Mouse (Mus musculus) heart, adult 8-10 months (tissue): ENCODE data around the gene Vps13c. TPM values are rescaled to one million over a fixed set of nuclear protein-coding genes. Genes with fewer than 3 reads are reported as not detected.

Experiments
- DNase-seq: peaks from one replicate; pipeline ENCODE4 v3.0.0; 2022; ENCODE audit warnings: low spot score
- total RNA-seq, 4 experiments: library from RNA; stranded (reverse); gene quantifications; 2 replicates each; pipeline ENCODE4 v1.2.4; 2022

Gene Vps13c
- 10 to 100 TPM; 48.5 to 54.4 (median 52.0) TPM for total RNA-seq

DNA sequence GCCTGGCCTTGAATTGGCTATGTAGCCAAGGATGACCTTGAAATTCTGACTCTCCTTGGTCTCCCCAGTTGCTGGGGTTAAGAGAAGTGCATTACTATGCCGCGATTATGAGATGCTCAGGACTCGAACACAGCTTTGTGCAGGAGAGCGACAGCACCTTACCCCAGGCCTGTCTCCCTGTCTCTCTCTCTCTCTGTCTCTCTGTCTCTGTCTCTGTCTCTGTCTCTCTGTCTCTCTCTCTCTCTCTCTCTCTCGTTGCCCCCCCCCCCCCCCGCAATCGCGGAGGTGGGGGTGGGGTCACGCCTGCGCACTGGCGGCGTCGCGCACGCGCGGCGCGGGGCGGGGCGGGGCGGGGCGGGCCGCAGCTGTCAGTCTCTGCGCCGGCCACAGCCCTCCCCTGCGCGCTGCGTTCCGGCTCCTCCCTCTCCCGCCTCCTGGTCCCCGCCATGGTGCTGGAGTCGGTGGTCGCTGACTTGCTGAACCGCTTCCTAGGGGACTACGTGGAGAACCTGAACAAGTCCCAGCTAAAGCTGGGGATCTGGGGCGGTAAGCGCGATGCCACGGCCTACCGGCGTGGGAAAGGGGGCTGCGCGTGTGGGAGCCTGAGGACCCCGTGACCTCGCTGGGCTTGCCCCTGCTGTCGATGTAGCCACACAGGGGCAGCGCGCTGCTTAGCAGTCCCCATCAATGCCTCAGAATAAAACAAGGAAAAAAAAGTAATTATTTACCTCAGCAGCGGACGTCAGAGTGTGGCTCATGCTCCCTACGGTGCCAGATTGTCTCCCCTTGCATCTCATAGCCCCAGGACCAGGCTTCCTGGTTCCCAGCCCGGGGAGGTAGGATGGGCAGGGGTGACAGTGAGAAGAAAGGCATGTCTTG, at the start of gene Vps13c:
Vps13c (plus strand) TSS at position 416 of the 879 bp plus-strand sequence.
- peak; percentile 74 for DNase-seq

DNA sequence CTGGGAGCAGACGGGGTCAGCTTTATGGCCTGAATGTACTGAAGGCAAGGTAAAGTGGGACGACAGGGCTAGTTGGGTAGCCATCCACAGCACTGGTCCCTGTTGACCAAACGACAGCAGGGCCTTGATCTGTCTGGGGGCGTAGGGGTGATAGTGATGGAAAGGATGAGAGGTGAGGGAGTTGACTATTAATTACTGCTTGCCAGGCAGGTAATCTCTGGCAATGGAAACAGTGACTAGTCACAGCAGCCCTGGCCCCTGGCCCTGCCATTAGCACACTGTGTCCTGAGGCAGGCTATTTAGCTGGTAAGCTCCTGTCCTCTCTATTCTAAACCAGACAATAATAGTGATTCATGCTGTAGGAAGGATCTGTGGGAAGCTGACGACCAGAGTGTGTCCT, 47.8 kb upstream of the Vps13c start:
- no peak for DNase-seq

DNA sequence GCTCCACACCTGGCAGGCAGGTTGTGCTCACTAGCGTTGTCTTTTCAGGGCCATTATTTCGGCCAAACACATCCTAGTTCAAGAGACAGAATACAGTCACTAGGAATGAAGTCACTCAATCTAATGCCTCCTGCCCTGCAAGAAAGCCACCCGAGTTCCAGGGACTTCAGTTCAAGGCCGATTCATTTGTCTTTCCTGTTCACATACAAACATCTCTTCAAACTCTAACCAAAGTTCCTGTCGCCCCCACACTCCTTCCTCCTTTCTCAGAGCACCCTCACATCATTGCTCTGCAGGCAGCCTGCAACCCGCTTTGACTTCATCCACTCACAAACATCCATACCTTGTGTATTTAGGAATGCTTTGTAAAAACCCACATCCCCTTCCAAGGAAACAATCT, 46.7 kb upstream of the Vps13c start:
- DNase-seq = no peak

DNA sequence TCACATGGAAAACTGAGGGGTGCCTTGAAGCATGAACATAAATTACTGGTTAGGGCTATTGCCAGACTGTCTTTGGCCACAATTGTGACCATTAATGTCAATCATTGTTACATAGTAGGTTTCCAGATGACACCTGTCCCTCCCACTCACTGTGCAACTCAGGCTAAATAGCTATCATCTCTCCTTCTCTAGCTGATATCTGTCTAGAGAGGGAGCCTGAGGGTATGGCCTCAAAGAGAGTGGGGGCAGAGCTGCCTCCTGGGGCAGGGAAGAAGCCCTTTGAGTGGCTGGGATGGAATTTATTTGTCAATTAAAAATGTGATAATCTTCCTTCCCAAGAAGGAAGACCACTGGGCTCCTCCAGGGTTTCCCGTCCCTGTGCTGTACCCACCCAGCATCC, 46.0 kb upstream of the Vps13c start:
- DNase-seq = no peak

DNA sequence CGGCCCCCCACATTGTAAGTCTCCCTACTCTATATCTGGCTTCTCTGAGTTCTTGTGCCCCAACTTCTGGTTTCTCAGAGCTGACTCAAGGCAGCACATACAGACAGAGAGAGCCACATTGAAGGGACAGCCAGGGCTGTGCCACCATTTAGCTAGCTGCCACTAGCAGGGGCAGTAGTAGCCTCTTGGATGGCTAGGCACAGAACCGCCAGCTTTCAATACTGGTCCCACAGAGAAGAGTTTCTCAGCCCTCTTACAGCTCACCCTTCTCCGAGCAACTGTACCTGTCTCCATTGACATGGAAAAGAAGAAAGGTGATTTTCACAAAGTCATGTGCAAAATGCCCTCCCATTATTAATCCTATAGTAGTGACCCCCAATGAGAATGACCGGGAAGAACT, 45.5 kb upstream of the Vps13c start:
- no peak for DNase-seq

DNA sequence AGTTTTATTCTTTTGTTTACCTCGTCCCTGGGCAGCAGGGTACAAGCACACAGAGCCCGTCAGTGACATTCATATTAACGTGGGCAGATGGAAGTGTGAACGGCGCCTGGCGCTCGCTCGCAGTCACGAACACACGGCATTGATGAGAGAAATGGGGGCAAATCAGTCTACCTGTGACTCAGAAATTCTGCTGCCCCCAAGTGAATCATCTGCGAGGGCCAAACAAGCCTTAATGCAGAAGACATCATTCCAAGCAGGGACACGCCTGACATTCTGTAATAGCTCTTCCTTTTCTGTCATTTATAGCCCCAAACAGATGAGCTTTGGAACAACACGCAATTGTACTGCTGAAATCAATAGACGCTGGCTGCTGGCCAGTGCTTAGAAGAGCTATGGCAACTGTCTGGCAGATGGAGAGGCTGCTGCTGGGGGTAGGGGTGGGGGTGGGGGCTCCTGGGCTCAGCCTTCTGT, 45.0 kb upstream of the Vps13c start:
- DNase-seq = no peak

DNA sequence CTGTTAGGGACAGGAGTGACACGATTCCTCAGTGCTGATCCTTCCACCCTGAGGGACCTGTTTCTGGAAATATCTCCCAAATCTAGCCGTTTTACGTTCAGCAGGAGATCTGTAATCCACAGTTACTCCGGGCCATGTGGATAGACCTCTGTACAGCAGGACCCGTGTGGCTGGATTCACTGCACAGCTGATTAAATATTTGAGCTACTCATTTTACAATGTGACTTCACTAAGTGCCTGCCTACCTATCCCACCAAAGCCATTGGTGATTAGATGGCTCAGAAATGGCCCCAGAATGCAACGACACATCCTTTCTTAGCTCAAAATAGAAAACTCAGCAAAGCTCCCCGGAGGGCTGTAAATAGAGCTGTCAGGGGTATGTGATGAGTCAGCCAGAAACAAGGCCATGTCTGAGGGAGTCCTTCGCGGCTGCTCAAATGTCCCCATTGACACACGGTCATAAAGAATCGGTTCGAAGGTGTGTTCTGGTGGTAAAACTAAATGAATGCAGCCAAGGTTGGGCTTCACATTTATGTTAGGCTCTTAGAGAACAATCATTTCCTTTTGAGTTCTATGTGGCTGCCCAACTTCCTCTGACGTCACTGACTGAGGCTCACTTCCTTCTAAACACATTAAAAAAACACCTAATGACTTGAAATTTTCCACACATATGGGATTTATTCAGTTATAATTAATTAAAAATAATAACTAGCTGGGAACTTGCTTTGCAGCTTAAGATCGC, 40.9 kb upstream of the Vps13c start:
- no peak for DNase-seq

DNA sequence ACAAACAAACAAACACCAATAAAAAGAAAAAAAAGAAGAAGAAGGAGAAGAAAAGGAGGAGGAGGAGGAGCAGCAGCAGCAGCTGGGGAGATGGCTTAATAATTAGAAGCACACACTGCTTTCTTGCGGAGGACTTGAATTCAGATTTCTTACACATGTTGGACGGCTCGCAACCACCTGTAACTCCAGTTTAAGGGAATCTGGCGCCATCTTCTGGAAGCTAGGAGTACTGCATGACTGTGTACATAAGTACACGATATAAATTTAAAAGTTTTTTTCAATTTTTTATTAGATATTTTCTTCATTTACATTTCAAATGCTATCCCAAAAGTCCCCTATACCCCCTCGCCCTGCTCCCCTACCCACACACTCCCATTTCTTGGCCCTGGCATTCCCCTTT, 38.0 kb upstream of the Vps13c start:
- peak; percentile 26 for DNase-seq

DNA sequence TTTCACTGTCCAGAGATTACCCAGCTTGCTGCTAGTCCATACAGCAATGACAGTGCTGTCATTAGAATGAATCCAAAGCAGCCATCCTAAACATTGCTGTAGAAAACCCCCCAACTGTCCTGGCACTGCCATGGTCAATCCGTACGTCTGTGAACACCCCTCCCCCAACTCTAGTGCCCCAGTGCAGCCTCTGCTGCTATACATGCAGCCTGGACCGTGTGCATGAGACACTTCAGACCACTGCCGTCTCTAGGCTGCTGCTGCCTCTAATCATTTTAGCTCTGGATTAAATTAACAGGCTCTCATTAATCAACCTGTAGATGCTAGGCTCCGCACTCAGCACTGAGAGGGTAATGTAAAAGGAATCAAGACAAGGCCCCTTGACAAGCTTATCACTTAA, 33.2 kb upstream of the Vps13c start:
- DNase-seq = no peak

DNA sequence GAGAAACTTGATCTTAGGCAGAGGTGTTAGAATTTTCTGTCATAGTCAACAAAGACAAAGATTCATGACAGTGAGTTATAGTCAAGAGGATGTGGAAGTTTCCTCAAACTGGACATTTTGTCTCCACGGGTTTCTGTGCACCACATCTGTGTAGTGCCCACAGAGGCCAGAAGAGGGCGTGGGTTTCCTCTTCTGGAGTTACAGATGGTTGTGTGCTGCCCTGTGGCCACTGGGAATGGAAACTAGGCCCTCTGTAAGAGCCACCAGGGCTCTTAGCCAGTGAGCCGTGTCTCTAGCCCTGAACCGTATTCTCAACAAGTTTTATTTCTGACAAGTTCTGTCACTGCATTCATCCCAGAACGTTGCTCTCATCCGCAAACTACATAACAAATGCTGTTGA, 29.7 kb upstream of the Vps13c start:
- DNase-seq = no peak

DNA sequence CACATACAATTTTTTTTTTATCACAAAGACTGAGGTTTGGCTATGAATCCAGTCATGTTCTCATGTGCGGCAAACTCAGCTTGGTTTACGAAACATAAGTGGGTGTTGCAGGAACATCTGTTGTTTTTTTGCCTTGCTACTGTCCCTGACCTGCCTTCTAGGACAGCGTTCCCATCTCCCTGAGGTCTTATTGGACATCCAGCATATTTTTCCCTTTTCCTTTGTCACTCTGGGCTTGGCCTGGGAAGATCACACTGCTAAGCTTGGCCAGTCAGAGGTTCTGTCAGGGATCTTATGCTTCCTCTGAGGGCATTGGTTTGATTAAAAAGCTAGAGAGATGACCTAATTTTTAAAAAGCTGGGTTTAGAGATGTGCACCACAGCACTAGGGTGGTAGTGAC, 29.1 kb upstream of the Vps13c start:
- no peak for DNase-seq

DNA sequence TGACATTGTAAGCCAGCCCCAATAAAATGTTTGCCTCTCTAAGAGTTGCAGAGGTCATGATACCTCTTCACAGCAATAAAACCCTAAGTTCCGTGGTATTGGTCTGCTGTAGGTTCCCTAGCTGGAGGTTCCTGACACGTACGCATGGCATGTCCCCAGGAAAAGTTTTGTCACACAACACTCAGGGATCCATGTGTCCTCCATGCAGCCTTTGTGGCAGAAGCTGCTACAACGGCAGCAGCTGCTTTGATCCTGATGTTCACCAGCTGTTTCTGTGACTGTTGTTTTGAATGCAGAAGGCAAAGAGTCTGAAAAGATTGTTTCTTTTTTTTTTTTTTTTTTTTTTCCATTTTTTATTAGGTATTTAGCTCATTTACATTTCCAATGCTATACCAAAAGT, 27.0 kb upstream of the Vps13c start:
- DNase-seq = no peak

DNA sequence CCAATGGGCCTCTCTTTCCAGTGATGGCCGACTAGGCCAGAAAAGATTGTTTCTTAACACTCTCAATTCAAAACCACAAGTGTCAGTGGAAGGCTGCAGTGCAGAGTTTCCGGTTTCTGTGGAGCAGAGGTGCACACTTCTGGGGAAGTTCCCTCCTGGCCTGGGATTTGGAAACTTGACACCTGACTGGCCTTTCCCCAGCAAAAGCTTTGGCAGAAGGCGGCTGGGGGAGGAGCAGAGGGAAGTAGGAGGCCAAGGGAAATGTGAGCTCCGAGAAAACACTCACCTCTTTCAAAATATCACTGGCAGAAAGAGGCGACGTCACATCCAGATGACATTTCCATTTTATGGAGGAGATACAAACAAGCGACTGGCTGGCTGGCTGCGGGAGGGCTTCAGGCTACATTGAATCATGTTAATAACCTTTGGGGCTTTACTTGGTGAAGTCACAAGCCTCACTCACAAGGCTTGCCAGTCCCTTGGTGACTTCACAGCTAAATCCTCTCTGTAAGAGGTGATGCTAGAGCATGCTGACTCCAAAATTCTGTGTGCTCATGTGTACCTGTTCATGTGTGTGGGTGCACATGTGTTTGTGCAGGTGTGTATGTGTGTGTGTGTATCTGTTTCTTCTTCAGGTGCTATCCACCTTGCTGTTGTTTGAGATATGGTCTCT, 26.4 kb upstream of the Vps13c start:
- DNase-seq = peak; percentile 84

DNA sequence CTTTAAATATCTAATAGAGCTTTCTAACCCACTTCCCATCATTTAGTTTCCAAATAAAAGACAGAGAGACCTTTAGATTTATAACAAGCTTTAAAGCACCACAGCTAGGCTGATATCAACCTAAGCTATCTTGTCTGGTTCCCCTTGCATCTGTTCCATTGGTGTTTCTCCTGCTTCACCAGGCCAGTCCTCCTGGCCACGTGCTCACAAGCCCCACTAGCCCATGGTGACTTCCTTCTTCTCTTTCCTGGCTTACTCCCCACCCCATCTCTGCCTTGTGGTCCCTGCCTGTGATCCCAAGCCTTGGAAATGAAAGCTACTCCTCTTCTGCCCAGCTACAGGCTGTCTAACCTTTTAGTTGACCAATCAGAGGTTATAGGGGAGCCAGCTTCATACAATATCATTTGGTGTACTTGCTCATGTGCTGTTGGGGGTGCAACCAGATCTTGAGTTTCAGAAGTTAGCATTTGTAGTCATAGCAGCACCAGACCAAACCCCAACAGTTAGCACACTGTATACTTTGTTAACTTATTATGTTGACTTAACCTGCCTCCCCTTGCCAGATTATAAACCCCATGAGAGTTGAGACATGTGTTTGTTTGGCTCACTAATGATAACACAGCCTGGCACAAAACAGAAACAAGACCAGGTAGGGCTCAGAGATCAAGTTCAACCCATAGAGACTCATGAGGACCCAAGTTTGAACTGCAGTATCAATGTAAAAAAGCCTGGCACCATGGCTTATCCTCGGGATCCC, 23.8 kb upstream of the Vps13c start:
- no peak for DNase-seq

DNA sequence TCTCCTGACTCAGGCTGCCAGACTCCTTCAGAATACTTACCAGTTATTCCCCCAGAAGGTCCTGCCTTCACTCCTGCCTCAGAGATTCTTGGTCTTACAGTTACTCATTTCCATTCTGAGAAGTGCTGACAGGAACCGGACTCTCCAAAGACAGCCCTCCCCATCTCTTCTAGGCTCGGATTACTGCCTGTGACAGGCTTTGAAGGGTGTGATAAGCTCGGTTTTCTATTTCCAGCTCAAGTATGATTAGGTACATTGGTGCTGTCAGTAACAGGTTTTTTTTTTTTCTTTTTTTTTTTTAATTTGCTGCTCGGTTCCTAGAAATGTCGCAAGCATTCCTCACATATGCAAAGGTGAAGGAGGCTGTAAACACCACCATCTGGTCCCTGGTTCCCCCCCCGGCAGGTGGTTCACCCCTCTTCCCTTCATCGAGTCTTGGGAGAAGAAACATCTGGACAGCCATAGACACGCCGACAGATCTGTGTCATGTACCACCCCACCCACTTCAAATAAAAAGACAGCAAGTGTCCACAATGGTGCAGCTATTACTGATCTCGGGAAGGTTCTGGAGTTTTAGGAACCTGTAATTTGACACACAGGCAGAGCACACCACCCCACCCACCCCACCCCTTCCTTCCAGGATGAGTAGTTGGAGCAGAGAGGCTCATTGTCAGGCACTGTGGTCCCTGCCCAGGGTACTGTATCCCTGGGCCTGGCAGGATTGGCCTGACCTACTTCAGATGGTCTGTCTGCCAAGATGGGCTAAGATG, 22.1 kb upstream of the Vps13c start:
- no peak for DNase-seq

DNA sequence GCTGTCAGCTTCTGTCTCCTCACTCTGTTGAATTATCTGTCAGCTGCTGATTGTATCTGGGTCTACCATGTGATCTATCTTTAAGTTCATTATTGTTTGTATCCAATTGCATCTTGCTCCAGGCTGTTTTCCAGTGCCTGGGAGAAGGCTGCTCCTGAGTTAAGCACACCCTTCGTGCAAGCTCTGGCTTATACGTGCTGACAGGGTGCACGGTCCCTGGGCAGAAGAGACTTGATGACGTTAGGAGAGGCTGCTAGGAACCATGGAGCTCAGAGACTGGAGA, 21.6 kb upstream of the Vps13c start:
- no peak for DNase-seq

DNA sequence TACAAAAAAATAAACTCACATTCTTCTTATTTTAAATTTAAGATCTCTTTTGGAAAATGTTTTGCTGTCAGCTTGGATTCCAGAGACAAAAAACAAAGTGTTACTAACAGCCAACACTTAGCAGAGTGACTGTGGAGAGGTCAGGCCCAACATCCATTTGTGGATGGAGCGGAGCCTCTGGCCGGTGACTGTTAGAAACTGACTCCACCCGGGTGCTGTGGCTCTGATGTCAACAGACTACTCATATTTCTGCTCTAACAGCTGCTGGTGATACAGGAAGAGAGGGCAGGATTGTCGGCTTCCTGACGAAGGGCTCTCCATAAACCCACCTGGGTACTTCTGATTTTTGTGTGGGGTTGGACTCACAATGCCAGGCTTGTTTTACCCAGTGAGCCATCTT, 17.1 kb upstream of the Vps13c start:
- DNase-seq = no peak

DNA sequence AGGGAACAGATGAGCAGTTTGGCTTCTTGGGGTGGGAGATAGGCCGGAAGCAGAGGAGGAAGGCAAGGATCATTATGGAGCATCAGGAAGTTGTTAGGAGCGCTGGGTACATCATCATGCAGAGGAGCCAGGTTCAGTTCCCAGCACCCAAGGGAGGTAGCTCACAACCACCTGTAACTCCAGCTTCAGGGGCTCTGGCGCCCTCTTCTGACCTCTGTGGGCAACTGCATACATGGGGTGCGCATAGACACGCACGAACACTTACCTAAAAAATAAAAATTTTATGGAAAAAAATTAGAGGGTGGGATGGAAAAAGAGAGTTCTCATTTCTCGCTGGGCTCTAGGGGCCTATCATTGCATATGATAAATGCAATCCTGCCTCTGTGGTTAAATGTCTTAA, 14.7 kb upstream of the Vps13c start:
- no peak for DNase-seq

DNA sequence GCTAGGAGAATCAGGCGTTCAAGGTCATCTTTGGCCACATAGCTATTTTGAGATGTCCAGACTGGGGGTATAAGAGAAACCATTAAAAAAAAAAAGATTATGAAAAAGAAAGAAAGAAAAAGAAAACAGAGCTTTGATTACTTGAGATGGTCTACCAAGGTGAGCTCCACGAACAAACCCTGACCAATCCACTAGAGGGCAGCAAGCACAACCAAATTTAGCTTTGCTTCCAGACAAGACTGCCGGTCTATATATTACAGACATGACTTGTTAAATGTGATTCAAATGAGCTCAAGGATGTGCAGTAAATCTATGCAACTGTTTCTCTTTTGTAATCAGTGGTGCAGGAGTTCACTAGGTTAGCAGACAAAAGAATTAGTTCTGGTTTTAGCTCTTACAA, 12.0 kb upstream of the Vps13c start:
- peak; percentile 61 for DNase-seq

DNA sequence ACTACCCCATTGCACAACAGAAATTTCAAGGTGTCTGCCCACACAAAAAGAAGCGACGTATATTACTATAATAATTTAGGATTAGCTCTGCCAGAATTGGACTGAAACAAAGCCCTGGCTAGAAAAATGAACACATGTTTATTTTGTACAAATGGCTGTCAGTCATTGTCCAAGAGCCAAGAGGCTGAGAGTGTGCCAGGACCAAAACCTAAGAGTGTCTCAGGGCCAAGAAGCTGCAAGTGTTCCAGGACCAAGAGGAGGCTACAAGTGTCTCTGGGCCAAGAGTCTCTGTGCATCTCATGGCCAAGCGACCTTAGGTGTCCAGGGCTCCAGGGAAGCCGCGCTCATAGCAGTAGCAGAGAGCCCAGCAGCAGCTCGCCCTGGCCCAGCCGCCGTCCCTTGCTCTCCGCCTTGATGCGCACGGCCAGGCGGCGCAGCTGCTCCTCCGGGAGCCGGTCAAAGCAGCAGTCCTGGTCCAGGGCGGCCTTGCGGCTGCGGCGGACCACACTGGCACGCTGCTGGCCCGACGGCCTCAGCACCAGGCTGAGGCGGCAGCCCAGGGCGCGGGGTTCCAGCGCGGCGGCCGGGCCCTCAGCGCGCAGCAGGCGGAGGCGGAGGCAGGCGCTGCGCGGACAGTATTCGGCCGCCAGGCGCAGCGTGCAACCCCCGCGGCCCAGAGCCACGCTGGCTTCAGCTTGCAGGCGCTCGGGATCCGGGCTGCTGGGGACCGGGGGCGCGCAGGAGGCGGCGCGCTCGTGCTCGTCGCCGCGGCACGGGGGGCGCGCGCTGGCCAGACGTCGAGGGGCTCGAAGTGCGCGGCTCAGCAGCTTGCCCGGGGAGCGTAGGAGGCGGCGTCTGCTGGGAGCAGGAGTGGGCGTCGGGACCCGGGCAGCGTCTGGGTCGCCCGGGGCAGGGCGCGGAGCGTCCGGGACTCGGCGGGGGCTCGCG, 9.5 kb upstream of the Vps13c start:
- DNase-seq = no peak
